Mouse (Mus musculus): Measurements from ENCODE around the gene Nutf2. TPM values are rescaled to one million over a fixed set of nuclear protein-coding genes. Genes with fewer than 3 reads are reported as not detected.

Nutf2 gene
- polyA plus RNA-seq, 1 experiment from 2014 or later, result 266 TPM

DNA sequence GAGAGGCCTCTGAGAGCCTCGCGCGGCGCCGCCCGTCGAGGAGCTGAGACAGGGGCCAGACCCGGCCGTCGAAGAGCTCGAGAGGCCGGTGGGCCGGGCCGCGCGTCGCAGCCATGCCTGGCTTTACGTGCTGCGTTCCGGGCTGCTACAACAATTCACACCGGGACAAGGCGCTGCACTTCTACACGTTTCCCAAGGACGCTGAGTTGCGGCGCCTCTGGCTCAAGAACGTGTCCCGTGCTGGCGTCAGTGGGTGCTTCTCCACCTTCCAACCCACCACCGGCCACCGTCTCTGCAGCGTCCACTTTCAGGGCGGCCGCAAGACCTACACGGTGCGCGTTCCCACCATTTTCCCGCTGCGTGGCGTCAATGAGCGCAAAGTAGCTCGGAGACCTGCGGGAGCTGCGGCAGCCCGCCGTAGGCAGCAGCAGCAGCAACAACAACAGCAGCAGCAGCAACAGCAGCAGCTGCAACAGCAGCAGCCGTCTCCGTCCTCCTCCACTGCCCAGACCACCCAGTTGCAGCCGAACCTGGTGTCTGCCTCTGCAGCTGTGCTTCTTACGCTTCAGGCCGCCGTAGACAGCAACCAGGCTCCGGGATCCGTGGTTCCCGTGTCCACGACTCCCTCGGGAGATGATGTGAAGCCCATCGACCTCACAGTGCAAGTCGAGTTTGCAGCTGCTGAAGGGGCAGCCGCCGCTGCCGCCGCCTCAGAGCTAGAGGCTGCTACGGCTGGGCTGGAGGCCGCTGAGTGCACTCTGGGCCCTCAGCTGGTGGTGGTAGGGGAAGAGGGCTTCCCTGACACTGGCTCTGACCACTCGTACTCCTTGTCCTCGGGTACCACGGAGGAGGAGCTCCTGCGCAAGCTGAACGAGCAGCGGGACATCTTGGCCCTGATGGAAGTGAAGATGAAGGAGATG, 4.9 kb upstream of the Nutf2 start:
- Histone ChIP-seq H3K27me3 (no peaks in the 10 kb centered on the region), H3K27ac (peak overlapping the region; percentile 89), H3K4me1 (replicated peaks) (peaks cover 49% of the 10 kb centered on the region), H3K36me3 (peaks cover 7% of the 10 kb centered on the region; the same call in 1 of the 2 replicates), H3K4me3 (replicated peaks) (peak overlapping the region; percentile 77), H3K9me3 (no peaks in the 10 kb centered on the region), H3K4me2 (peak overlapping the region; percentile 98), H3K9ac (replicated peaks) (peak overlapping the region; percentile 82)
- WGBS, result under 1% methylated on average over 71 of the region's 71 CpGs
- ATAC-seq (ENCODE audit: insufficient number of reproducible peaks, insufficient read depth, low FRiP score, low TSS enrichment, low read depth), result no peak

DNA sequence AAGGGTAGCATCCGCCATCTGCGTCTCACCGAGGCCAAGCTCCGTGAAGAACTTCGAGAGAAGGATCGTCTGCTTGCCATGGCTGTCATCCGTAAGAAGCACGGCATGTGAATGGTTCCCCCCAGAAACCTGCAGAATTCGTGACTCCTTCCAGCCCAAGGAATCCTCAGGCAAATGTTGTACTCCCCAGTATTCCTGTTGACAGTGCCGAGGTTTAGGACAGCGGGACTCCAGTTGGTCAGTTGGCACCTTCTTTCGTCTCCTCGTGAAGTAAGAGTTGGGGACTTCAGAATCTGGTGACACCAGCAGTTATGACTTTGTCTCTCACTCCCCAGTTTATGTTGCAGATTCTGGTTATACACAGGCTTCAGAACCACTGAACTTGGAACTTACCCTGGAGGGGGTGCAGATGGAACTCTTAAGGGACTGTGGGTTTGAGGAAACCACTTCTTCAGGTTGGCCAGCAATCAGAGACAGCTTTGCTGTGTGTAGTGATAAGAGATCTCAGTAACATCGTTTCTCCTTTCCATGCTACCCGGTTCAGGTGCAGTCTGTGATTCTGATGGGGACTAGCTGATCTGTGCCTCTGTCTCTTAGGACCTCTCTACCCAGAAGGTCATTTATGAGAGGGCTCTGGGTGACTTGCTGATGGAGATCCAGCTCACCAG, 4.1 kb upstream of the Nutf2 start:
- H3K27ac ChIP-seq, result peak overlapping the region; percentile 89
- 19% methylated on average over 15 of the region's 15 CpGs for WGBS
- H3K27me3 ChIP-seq, result no peaks in the 10 kb centered on the region
- peaks cover 45% of the 10 kb centered on the region for H3K4me1 ChIP-seq (replicated peaks)
- H3K4me2 ChIP-seq, result peak overlapping the region; percentile 98
- no peaks in the 10 kb centered on the region for H3K9me3 ChIP-seq
- H3K4me3 ChIP-seq (replicated peaks), result peak overlapping the region; percentile 77
- peak overlapping the region; percentile 82 for H3K9ac ChIP-seq (replicated peaks)
- peaks cover 7% of the 10 kb centered on the region; the same call in 1 of the 2 replicates for H3K36me3 ChIP-seq
- no peak for ATAC-seq (ENCODE audit: insufficient number of reproducible peaks, insufficient read depth, low FRiP score, low TSS enrichment, low read depth)

GRCm38 (mm10) chr8:105858495-105858894, 1.9 kb upstream of the Nutf2 start:
- H3K27me3 ChIP-seq, result no peaks in the 10 kb centered on the region
- 85% methylated on average over 5 of the region's 5 CpGs for WGBS
- no peak overlapping the region for H3K9ac ChIP-seq (replicated peaks)
- no peaks in the 10 kb centered on the region for H3K9me3 ChIP-seq
- peaks cover 11% of the 10 kb centered on the region for H3K36me3 ChIP-seq
- ATAC-seq (ENCODE audit: insufficient number of reproducible peaks, insufficient read depth, low FRiP score, low TSS enrichment, low read depth), result no peak
- H3K4me1 ChIP-seq (replicated peaks), result peaks cover 56% of the 10 kb centered on the region
- H3K4me2 ChIP-seq, result peak overlapping the region; percentile 3; the same call in 1 of the 2 replicates
- no peak overlapping the region for H3K4me3 ChIP-seq (replicated peaks)
- H3K27ac ChIP-seq, result no peak overlapping the region

DNA sequence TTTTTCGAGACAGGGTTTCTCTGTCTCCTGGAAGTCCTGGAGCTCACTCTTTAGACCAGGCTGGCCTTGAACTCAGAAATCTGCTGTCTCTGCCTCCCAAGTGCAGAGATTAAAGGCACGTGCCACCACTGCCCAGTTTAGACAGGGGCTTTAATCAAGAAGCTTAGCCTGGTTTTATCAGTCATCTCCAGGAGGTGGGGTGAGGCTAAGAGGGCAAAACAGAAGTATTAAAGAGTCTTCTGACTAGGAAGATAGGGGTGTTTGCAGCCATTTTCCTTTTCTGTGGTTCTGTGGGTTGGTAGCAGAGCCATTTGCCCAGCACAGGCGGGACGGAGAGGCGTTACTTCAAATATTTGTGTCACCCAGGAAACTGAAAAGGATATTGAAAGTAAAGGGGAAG, 1.1 kb upstream of the Nutf2 start:
- H3K27ac ChIP-seq, result peak overlapping the region; percentile 85
- peaks cover 15% of the 10 kb centered on the region for H3K36me3 ChIP-seq
- H3K4me1 ChIP-seq (replicated peaks), result peaks cover 54% of the 10 kb centered on the region
- no peaks in the 10 kb centered on the region for H3K9me3 ChIP-seq
- H3K4me3 ChIP-seq (replicated peaks), result no peak overlapping the region
- H3K9ac ChIP-seq (replicated peaks), result no peak overlapping the region
- no peaks in the 10 kb centered on the region for H3K27me3 ChIP-seq
- ATAC-seq (ENCODE audit: insufficient number of reproducible peaks, insufficient read depth, low FRiP score, low TSS enrichment, low read depth), result no peak
- peak overlapping the region; percentile 90; the same call in 1 of the 2 replicates for H3K4me2 ChIP-seq
- 79% methylated on average over 5 of the region's 5 CpGs for WGBS

DNA sequence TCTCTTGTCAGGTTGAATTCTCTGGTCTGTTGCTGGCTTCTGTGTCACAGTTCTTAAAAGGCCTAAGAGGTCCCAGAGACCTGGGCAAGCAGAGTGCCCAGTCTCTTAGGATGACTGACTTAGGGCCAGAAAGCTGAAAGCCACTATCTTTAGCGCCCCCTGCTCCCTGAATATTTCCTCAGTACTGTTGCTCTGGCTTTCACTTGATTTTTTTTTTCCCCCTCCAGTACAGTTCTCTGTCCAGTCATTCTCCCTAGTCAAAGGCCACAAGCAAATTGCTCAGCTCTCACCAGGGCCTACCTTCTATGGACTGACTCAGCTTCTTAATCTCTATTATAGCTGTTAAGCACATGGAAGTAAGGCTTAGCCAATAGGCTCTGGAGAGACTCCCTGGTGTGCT, 1.6 kb downstream of the Nutf2 start:
- H3K27me3 ChIP-seq, result no peaks in the 10 kb centered on the region
- peaks cover 36% of the 10 kb centered on the region for H3K36me3 ChIP-seq
- 13% methylated on average over 1 of the region's 1 CpGs for WGBS
- H3K4me1 ChIP-seq (replicated peaks), result peaks cover 41% of the 10 kb centered on the region
- no peaks in the 10 kb centered on the region for H3K9me3 ChIP-seq
- H3K4me3 ChIP-seq (replicated peaks), result peak overlapping the region; percentile 97
- no peak for ATAC-seq (ENCODE audit: insufficient number of reproducible peaks, insufficient read depth, low FRiP score, low TSS enrichment, low read depth)
- peak overlapping the region; percentile 90 for H3K4me2 ChIP-seq
- no peak overlapping the region for H3K27ac ChIP-seq
- H3K9ac ChIP-seq (replicated peaks), result peak overlapping the region; percentile 97; the same call in 1 of the 2 replicates

- H3K4me2 ChIP-seq, result no peak overlapping the region
- H3K27me3 ChIP-seq, result no peaks in the 10 kb centered on the region
- H3K9ac ChIP-seq (replicated peaks), result no peak overlapping the region
- no peak overlapping the region for H3K4me3 ChIP-seq (replicated peaks)
- 90% methylated on average over 6 of the region's 6 CpGs for WGBS
- H3K36me3 ChIP-seq, result peaks cover 73% of the 10 kb centered on the region
- H3K9me3 ChIP-seq, result no peaks in the 10 kb centered on the region
- H3K4me1 ChIP-seq (replicated peaks), result peaks cover 9% of the 10 kb centered on the region
- no peak for ATAC-seq (ENCODE audit: insufficient number of reproducible peaks, insufficient read depth, low FRiP score, low TSS enrichment, low read depth)
- H3K27ac ChIP-seq, result no peak overlapping the region
Observed at GRCm38 (mm10) chr8:105866364-105867029, 6.1 kb downstream of the Nutf2 start.

DNA sequence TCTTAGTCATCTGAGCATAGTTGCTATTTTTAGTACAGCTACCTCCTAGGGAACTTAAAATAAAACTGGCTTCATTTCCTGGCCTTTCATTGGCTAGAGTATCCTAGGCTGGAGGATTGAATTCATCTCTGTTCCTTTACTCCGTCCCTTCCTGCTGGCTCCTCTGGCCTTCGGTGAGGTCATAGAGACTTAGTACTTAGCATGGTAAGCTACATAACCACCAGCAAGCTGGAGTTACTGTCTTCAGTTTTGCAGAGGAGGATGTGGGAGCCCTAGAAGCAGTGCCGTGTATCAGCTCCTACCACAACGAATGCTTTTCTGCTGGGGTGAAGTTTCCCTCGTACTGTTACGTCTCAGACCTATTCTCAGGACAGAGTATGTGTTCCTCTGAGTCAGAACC, 13.9 kb downstream of the Nutf2 start:
- Histone ChIP-seq H3K9ac (replicated peaks) (no peak overlapping the region), H3K4me3 (replicated peaks) (no peak overlapping the region), H3K9me3 (no peaks in the 10 kb centered on the region), H3K4me1 (replicated peaks) (no peaks in the 10 kb centered on the region), H3K27ac (no peak overlapping the region), H3K27me3 (no peaks in the 10 kb centered on the region), H3K36me3 (peaks cover 92% of the 10 kb centered on the region), H3K4me2 (no peak overlapping the region)
- WGBS, result 92% methylated on average over 6 of the region's 6 CpGs
- ATAC-seq (ENCODE audit: insufficient number of reproducible peaks, insufficient read depth, low FRiP score, low TSS enrichment, low read depth), result no peak

GRCm38 (mm10) chr8:105880754-105881520, 20.6 kb downstream of the Nutf2 start, which contains the start of gene Edc4:
Gene Edc4 (plus strand): TSS chr8:105880881.
- Histone ChIP-seq H3K27ac (peak within 1 kb of the TSS; percentile 67), H3K9ac (replicated peaks) (peak within 1 kb of the TSS; percentile 88), H3K4me1 (replicated peaks) (peaks cover 27% of the 10 kb centered on the region), H3K27me3 (no peaks in the 10 kb centered on the region), H3K4me2 (peak within 1 kb of the TSS; percentile 78), H3K36me3 (peaks cover 56% of the 10 kb centered on the region), H3K9me3 (no peaks in the 10 kb centered on the region), H3K4me3 (replicated peaks) (peak within 1 kb of the TSS; percentile 91)
- ATAC-seq (ENCODE audit: insufficient number of reproducible peaks, insufficient read depth, low FRiP score, low TSS enrichment, low read depth), result peak; percentile 83
- under 1% methylated on average over 45 of the region's 45 CpGs for WGBS

DNA sequence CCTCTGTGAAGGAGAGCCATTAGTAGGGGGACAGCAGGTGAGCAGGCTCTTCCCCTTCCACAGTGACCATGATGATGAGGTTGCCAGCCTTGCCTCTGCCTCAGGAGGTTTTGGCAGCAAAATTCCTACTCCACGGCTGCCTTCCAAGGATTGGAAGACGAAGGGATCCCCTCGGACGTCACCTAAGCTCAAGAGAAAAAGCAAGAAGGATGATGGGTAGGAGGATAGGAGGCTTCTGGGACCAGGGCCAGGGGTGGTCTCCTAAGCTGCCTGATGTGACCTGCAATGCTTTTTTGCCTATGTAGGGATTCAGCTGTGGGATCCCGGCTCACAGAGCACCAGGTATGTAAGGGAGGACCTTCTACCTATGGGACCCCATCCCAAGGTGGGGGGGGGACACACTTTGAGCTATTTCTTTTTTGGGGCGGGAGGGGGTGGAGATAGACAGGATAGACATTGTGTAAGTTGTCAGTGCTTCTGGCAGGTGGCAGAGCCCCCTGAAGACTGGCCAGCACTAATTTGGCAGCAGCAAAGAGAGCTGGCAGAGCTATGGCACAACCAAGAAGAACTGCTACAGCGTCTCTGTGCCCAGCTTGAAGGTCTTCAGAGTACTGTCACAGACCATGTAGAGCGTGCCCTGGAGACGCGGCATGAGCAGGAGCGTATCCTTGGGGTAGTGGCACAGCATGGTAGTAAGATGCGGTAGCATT, 29.5 kb downstream of the Nutf2 start:
- peaks cover 95% of the 10 kb centered on the region for H3K36me3 ChIP-seq

GRCm38 (mm10) chr8:105890870-105891269, 30.5 kb downstream of the Nutf2 start:
- Histone ChIP-seq H3K9ac (replicated peaks) (no peak overlapping the region), H3K27ac (no peak overlapping the region), H3K4me2 (no peak overlapping the region), H3K9me3 (no peaks in the 10 kb centered on the region), H3K4me3 (replicated peaks) (no peak overlapping the region), H3K36me3 (peaks cover 90% of the 10 kb centered on the region), H3K4me1 (replicated peaks) (peaks cover 7% of the 10 kb centered on the region), H3K27me3 (no peaks in the 10 kb centered on the region)
- ATAC-seq (ENCODE audit: insufficient number of reproducible peaks, insufficient read depth, low FRiP score, low TSS enrichment, low read depth), result no peak
- WGBS, result 88% methylated on average over 6 of the region's 6 CpGs

More for the DNA sequence above, 29.5 kb downstream of the Nutf2 start:
- 94% methylated on average over 12 of the region's 12 CpGs for WGBS
- H3K9ac ChIP-seq (replicated peaks), result no peak overlapping the region
- H3K27me3 ChIP-seq, result no peaks in the 10 kb centered on the region
- no peak for ATAC-seq (ENCODE audit: insufficient number of reproducible peaks, insufficient read depth, low FRiP score, low TSS enrichment, low read depth)
- H3K4me1 ChIP-seq (replicated peaks), result peaks cover 7% of the 10 kb centered on the region
- H3K4me3 ChIP-seq (replicated peaks), result no peak overlapping the region
- H3K9me3 ChIP-seq, result no peaks in the 10 kb centered on the region
- no peak overlapping the region for H3K27ac ChIP-seq
- no peak overlapping the region for H3K4me2 ChIP-seq
